Mouse (Mus musculus): Measurements from ENCODE around the gene Rpl35.

GRCm38 (mm10) chr2:38975941-38976805 lies 29.3 kb downstream of the Rpl35 start:
- TF ChIP-seq POLR2A (IDR thresholded peaks at IDR 0.05; ENCODE audit: control insufficient read depth, extremely low read depth, insufficient read depth, low read length, poor library complexity) (no peak), CTCF (IDR thresholded peaks at IDR 0.05; ENCODE audit: borderline replicate concordance, control insufficient read depth, extremely low read depth, insufficient read depth, low read length, poor library complexity) (no peak)

All from thymus, adult 2 months (tissue).